Mouse (Mus musculus) Patski (cell line): Measurements from ENCODE around the gene Pdhx. TPM values are rescaled to one million over a fixed set of nuclear protein-coding genes. Genes with fewer than 3 reads are reported as not detected.

Experiments
- ATAC-seq: fragments of 100-300 bp; one replicate; pipeline ENCODE4 v1.8.0; 2021
- CTCF ChIA-PET: fragments of 350-600 bp; sonication (Branson Sonifier 250); formaldehyde crosslinking; loops from one replicate; lab custom pipeline; 2022; ENCODE audit warnings: inconsistent platforms; lab: Charles Lee
- POLR2A ChIA-PET: fragments of 350-600 bp; sonication (Branson Sonifier 250); formaldehyde crosslinking; loops from one replicate; lab custom pipeline; 2022; ENCODE audit warnings: antibody characterized with exemption, inconsistent platforms; lab: Charles Lee
- DNase-seq: peaks from one replicate; pipeline ENCODE4 v3.0.0-alpha.2; 2011; ENCODE audit warnings: low read depth, low spot score
- H3K27me3 ChIP-seq: fragments of 371-371 bp; one replicate; pipeline ENCODE4 v1.5.1; 2021
- CTCF ChIP-seq: fragments of 100-300 bp; IDR thresholded peaks from one replicate; pipeline ENCODE4 v1.5.1; 2021
- in situ Hi-C: fragments of 300-500 bp; cut with MboI; formaldehyde crosslinking; loops from 3 replicates; pipeline ENCODE4 v1.11.1; 2018; ENCODE audit warnings: low pct_unique_long_range_greater_than_20kb, mixed read lengths
- polyA plus RNA-seq: library from polyadenylated mRNA; unstranded; gene quantifications from one replicate; pipeline ENCODE4 v1.2.3, GENCODE M21; 2021

Gene Pdhx
- polyA plus RNA-seq, 1 experiment from 2014 or later, result 43.4 TPM

- TF ChIP-seq CTCF, result no peak
- no peaks in the 10 kb centered on the region for H3K27me3 ChIP-seq
- CTCF ChIA-PET, result no interaction called here
- in situ Hi-C loops, result no loop called here
- POLR2A ChIA-PET, result no interaction called here
- ATAC-seq, result no peak
- DNase-seq, result no peak
Measured at GRCm38 (mm10) chr2:102993841-102994607, 79.3 kb downstream of the Pdhx start.

- in situ Hi-C loops, result no loop called here
- ATAC-seq (no peak), DNase-seq (no peak)
- no peaks in the 10 kb centered on the region for H3K27me3 ChIP-seq
- ChIA-PET CTCF (interaction anchor here (1.6 kb wide), 1 partner anchor 14 kb away, joined by 3 read pairs; no protein-coding TSS in a partner anchor), POLR2A (no interaction called here)
- TF ChIP-seq CTCF, result no peak
Measured at GRCm38 (mm10) chr2:102992405-102992804, 80.9 kb downstream of the Pdhx start.

- no peaks in the 10 kb centered on the region for H3K27me3 ChIP-seq
- CTCF ChIA-PET, result no interaction called here
- ATAC-seq (no peak), DNase-seq (no peak)
- in situ Hi-C loops, result no loop called here
- POLR2A ChIA-PET, result no interaction called here
- TF ChIP-seq CTCF, result no peak
Measured at GRCm38 (mm10) chr2:102990301-102990702, 83.0 kb downstream of the Pdhx start.

GRCm38 (mm10) chr2:102989446-102989845 is 83.9 kb downstream of the Pdhx start:
- no peak for ATAC-seq
- in situ Hi-C loops, result no loop called here
- TF ChIP-seq CTCF, result no peak
- ChIA-PET CTCF (no interaction called here), POLR2A (no interaction called here)
- H3K27me3 ChIP-seq, result no peaks in the 10 kb centered on the region
- no peak for DNase-seq

- H3K27me3 ChIP-seq, result no peaks in the 10 kb centered on the region
- in situ Hi-C loops, result no loop called here
- CTCF ChIA-PET, result interaction anchor here (1.1 kb wide), 1 partner anchor 80 kb away, joined by 3 read pairs; no protein-coding TSS in a partner anchor
- no peak for TF ChIP-seq CTCF
- POLR2A ChIA-PET, result no interaction called here
- ATAC-seq, result no peak
- no peak for DNase-seq
Measured at GRCm38 (mm10) chr2:102987708-102988010, 85.7 kb downstream of the Pdhx start.

- in situ Hi-C loops, result no loop called here
- no peak for TF ChIP-seq CTCF
- no peak for ATAC-seq
- DNase-seq, result peak; percentile 67
- ChIA-PET CTCF (interaction anchor here (1.1 kb wide), 1 partner anchor 79 kb away, joined by 3 read pairs; no protein-coding TSS in a partner anchor), POLR2A (no interaction called here)
- H3K27me3 ChIP-seq, result no peaks in the 10 kb centered on the region
Measured at GRCm38 (mm10) chr2:102986964-102987707, 86.2 kb downstream of the Pdhx start.

GRCm38 (mm10) chr2:102986424-102986823 is 86.9 kb downstream of the Pdhx start:
- ChIA-PET CTCF (no interaction called here), POLR2A (no interaction called here)
- DNase-seq (no peak), ATAC-seq (no peak)
- TF ChIP-seq CTCF, result no peak
- no peaks in the 10 kb centered on the region for H3K27me3 ChIP-seq
- in situ Hi-C loops, result no loop called here

- ChIA-PET CTCF (interaction anchor here (0.7 to 1.5 kb wide), 3 partner anchors 10 to 80 kb away, joined by 3 to 4 read pairs (median 3); no protein-coding TSS in a partner anchor), POLR2A (no interaction called here)
- H3K27me3 ChIP-seq, result no peaks in the 10 kb centered on the region
- in situ Hi-C loops, result no loop called here
- ATAC-seq (no peak), DNase-seq (no peak)
- no peak for TF ChIP-seq CTCF
Measured at GRCm38 (mm10) chr2:102982822-102983221, 90.5 kb downstream of the Pdhx start.

- no peak for DNase-seq
- no peaks in the 10 kb centered on the region for H3K27me3 ChIP-seq
- ATAC-seq, result no peak
- in situ Hi-C loops, result no loop called here
- peak; percentile 26 for TF ChIP-seq CTCF
- POLR2A ChIA-PET, result no interaction called here
- CTCF ChIA-PET, result interaction anchor here (1.0 to 1.5 kb wide), 3 partner anchors 9 to 131 kb away, joined by 3 to 4 read pairs (median 3); no protein-coding TSS in a partner anchor
Measured at GRCm38 (mm10) chr2:102981446-102982314, 91.6 kb downstream of the Pdhx start.

- ChIA-PET POLR2A (interaction anchor here (0.6 kb wide), 1 partner anchor 299 kb away, joined by 3 read pairs; no protein-coding TSS in a partner anchor), CTCF (interaction anchor here (1.0 kb wide), 1 partner anchor 130 kb away, joined by 3 read pairs; no protein-coding TSS in a partner anchor)
- H3K27me3 ChIP-seq, result no peaks in the 10 kb centered on the region
- DNase-seq, result no peak
- TF ChIP-seq CTCF, result no peak
- in situ Hi-C loops, result no loop called here
- no peak for ATAC-seq
Measured at GRCm38 (mm10) chr2:102980870-102981269, 92.4 kb downstream of the Pdhx start.
